Mouse (Mus musculus): Measurements from ENCODE around the gene Psmf1. TPM values are rescaled to one million over a fixed set of nuclear protein-coding genes. Genes with fewer than 3 reads are reported as not detected.

Gene Psmf1
- polyA plus RNA-seq, 1 experiment from 2014 or later = 44.3 TPM

- no peak for ATAC-seq (ENCODE audit: insufficient number of reproducible peaks, insufficient read depth, low FRiP score, low read depth)
- Histone ChIP-seq H3K27me3 (ENCODE audit: control insufficient read depth, insufficient read depth, low read length) (no peaks in the 10 kb centered on the region), H3K4me3 (ENCODE audit: low read depth, low read length) (no peak overlapping the region), H3K4me1 (ENCODE audit: control insufficient read depth, insufficient read depth, low read length) (no peaks in the 10 kb centered on the region), H3K9ac (replicated peaks; ENCODE audit: low read depth, low read length) (no peak overlapping the region), H3K36me3 (ENCODE audit: control insufficient read depth, insufficient read depth, low read length) (no peaks in the 10 kb centered on the region), H3K9me3 (ENCODE audit: control insufficient read depth, low read depth, low read length) (no peaks in the 10 kb centered on the region), H3K4me2 (replicated peaks; ENCODE audit: low read depth, low read length) (no peak overlapping the region), H3K27ac (ENCODE audit: low read length) (no peak overlapping the region)
- 39% methylated on average over 1 of the region's 1 CpGs for WGBS
Observed at GRCm38 (mm10) chr2:151670968-151671329, 73.0 kb downstream of the Psmf1 start.

GRCm38 (mm10) chr2:151670026-151670967, 73.7 kb downstream of the Psmf1 start:
- H3K9me3 ChIP-seq (ENCODE audit: control insufficient read depth, low read depth, low read length) = no peaks in the 10 kb centered on the region
- no peak overlapping the region for H3K4me2 ChIP-seq (replicated peaks; ENCODE audit: low read depth, low read length)
- H3K9ac ChIP-seq (replicated peaks; ENCODE audit: low read depth, low read length) = no peak overlapping the region
- no peak overlapping the region for H3K4me3 ChIP-seq (ENCODE audit: low read depth, low read length)
- no peaks in the 10 kb centered on the region for H3K27me3 ChIP-seq (ENCODE audit: control insufficient read depth, insufficient read depth, low read length)
- H3K36me3 ChIP-seq (ENCODE audit: control insufficient read depth, insufficient read depth, low read length) = no peaks in the 10 kb centered on the region
- no peaks in the 10 kb centered on the region for H3K4me1 ChIP-seq (ENCODE audit: control insufficient read depth, insufficient read depth, low read length)
- WGBS = 34% methylated on average over 48 of the region's 48 CpGs
- H3K27ac ChIP-seq (ENCODE audit: low read length) = no peak overlapping the region
- ATAC-seq (ENCODE audit: insufficient number of reproducible peaks, insufficient read depth, low FRiP score, low read depth) = peak; percentile 72

GRCm38 (mm10) chr2:151668433-151668832, 75.6 kb downstream of the Psmf1 start, which contains the start of gene Rad21l:
Gene Rad21l, minus strand, starts transcription at chr2:151668533.
- 76% methylated on average over 3 of the region's 3 CpGs for WGBS
- H3K4me1 ChIP-seq (ENCODE audit: control insufficient read depth, insufficient read depth, low read length) = no peaks in the 10 kb centered on the region
- no peak within 1 kb of the TSS for H3K4me3 ChIP-seq (ENCODE audit: low read depth, low read length)
- H3K27me3 ChIP-seq (ENCODE audit: control insufficient read depth, insufficient read depth, low read length) = no peaks in the 10 kb centered on the region
- ATAC-seq (ENCODE audit: insufficient number of reproducible peaks, insufficient read depth, low FRiP score, low read depth) = no peak
- H3K9ac ChIP-seq (replicated peaks; ENCODE audit: low read depth, low read length) = no peak within 1 kb of the TSS
- no peak within 1 kb of the TSS for H3K4me2 ChIP-seq (replicated peaks; ENCODE audit: low read depth, low read length)
- no peaks in the 10 kb centered on the region for H3K36me3 ChIP-seq (ENCODE audit: control insufficient read depth, insufficient read depth, low read length)
- no peaks in the 10 kb centered on the region for H3K9me3 ChIP-seq (ENCODE audit: control insufficient read depth, low read depth, low read length)
- H3K27ac ChIP-seq (ENCODE audit: low read length) = no peak within 1 kb of the TSS

Other genes starting within 250 kb of the Psmf1 start
- 706 and 714 TPM in 2 replicates for gene Fkbp1a, start 201.7 kb downstream of the Psmf1 start, polyA plus RNA-seq (2014; fragmentation: Nextera tagmentation; extraction: Ambion mirVana)
- 13.3 and 14.1 TPM in 2 replicates for gene Sdcbp2, start 171.6 kb downstream of the Psmf1 start, polyA plus RNA-seq (2014; fragmentation: Nextera tagmentation; extraction: Ambion mirVana)
- 1.5 and 1.6 TPM in 2 replicates for gene Snph, start 111.6 kb downstream of the Psmf1 start, polyA plus RNA-seq (2014; fragmentation: Nextera tagmentation; extraction: Ambion mirVana)
- gene Rad21l, start 75.7 kb downstream of the Psmf1 start, polyA plus RNA-seq (2014; fragmentation: Nextera tagmentation; extraction: Ambion mirVana) = not detected in 2 replicates
- 1.1 and 1.6 TPM in 2 replicates for gene Tmem74b, start 42.2 kb downstream of the Psmf1 start, polyA plus RNA-seq (2014; fragmentation: Nextera tagmentation; extraction: Ambion mirVana)
- not detected in 2 replicates for gene Rspo4, start 98.7 kb upstream of the Psmf1 start, polyA plus RNA-seq (2014; fragmentation: Nextera tagmentation; extraction: Ambion mirVana)
- 0.58 and 1.4 TPM in 2 replicates for gene Angpt4, start 167.0 kb upstream of the Psmf1 start, polyA plus RNA-seq (2014; fragmentation: Nextera tagmentation; extraction: Ambion mirVana)
- gene Fam110a, start 236.0 kb upstream of the Psmf1 start, polyA plus RNA-seq (2014; fragmentation: Nextera tagmentation; extraction: Ambion mirVana) = 27.4 and 28.6 TPM in 2 replicates